Mouse (Mus musculus) Patski (cell line): ENCODE measurements around the gene Cacul1. TPM values are rescaled to one million over a fixed set of nuclear protein-coding genes. Genes with fewer than 3 reads are reported as not detected.

Source experiments
- ATAC-seq: fragments of 100-300 bp; one replicate; pipeline ENCODE4 v1.8.0; 2021
- CTCF ChIA-PET: fragments of 350-600 bp; sonication (Branson Sonifier 250); formaldehyde crosslinking; loops from one replicate; lab custom pipeline; 2022; ENCODE audit warnings: inconsistent platforms; lab: Charles Lee
- POLR2A ChIA-PET: fragments of 350-600 bp; sonication (Branson Sonifier 250); formaldehyde crosslinking; loops from one replicate; lab custom pipeline; 2022; ENCODE audit warnings: antibody characterized with exemption, inconsistent platforms; lab: Charles Lee
- DNase-seq: peaks from one replicate; pipeline ENCODE4 v3.0.0-alpha.2; 2011; ENCODE audit warnings: low read depth, low spot score
- H3K27me3 ChIP-seq: fragments of 371-371 bp; one replicate; pipeline ENCODE4 v1.5.1; 2021
- CTCF ChIP-seq: fragments of 100-300 bp; IDR thresholded peaks from one replicate; pipeline ENCODE4 v1.5.1; 2021
- in situ Hi-C: fragments of 300-500 bp; cut with MboI; formaldehyde crosslinking; loops from 3 replicates; pipeline ENCODE4 v1.11.1; 2018; ENCODE audit warnings: low pct_unique_long_range_greater_than_20kb, mixed read lengths
- polyA plus RNA-seq: library from polyadenylated mRNA; unstranded; gene quantifications from one replicate; pipeline ENCODE4 v1.2.3, GENCODE M21; 2021

Gene Cacul1
- polyA plus RNA-seq, 1 experiment from 2014 or later = 84.2 TPM

DNA sequence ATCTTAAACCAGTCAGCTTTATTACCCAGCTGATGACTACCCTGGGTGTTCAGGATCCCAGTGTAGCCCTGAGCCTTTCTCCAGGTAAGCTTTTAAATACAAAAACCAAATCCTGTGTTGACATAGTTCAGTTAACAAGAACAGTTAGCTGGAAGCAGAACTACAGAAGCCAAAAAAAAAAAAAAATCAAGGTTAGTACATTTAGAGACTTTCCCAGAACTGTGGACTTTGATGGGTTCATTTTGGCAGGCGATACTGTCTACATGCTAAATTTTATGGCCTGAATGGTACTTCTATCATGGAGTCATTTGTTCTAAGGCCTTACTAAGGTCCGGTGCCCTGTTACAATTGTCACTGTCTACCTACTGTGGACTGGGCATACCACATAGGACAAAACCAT, 8.8 kb upstream of the Cacul1 start:
- no peak for TF ChIP-seq CTCF
- DNase-seq (no peak), ATAC-seq (no peak)
- no peaks in the 10 kb centered on the region for H3K27me3 ChIP-seq
- in situ Hi-C loops = no loop called here
- ChIA-PET POLR2A (interaction anchor here (0.6 kb wide), 1 partner anchor 197 kb away, joined by 3 read pairs; no protein-coding TSS in a partner anchor), CTCF (interaction anchor here (1.0 to 4.2 kb wide), 2 partner anchors 9 to 18 kb away, joined by 4 to 26 read pairs; no protein-coding TSS in a partner anchor)

GRCm38 (mm10) chr19:60586652-60587051, 5.8 kb upstream of the Cacul1 start:
- no peak for DNase-seq
- ChIA-PET CTCF (no interaction called here), POLR2A (interaction anchor here (0.6 kb wide), 1 partner anchor 31 kb away, joined by 5 read pairs; no protein-coding TSS in a partner anchor)
- no peak for ATAC-seq
- no peaks in the 10 kb centered on the region for H3K27me3 ChIP-seq
- in situ Hi-C loops = no loop called here
- no peak for TF ChIP-seq CTCF

- POLR2A ChIA-PET = no interaction called here
- no peaks in the 10 kb centered on the region for H3K27me3 ChIP-seq
- ATAC-seq (no peak), DNase-seq (no peak)
- TF ChIP-seq CTCF = no peak
- CTCF ChIA-PET = interaction anchor here (1.3 to 1.9 kb wide), 3 partner anchors 10 to 30 kb away, joined by 3 to 9 read pairs (median 6); no protein-coding TSS in a partner anchor
- in situ Hi-C loops = no loop called here
Observed at GRCm38 (mm10) chr19:60583201-60583600, 2.4 kb upstream of the Cacul1 start.

- ChIA-PET POLR2A (no interaction called here), CTCF (interaction anchor here (1.2 to 1.9 kb wide), 8 partner anchors 11 to 145 kb away, joined by 3 to 9 read pairs (median 4); no protein-coding TSS in a partner anchor)
- no peaks in the 10 kb centered on the region for H3K27me3 ChIP-seq
- peak; percentile 90 for ATAC-seq
- in situ Hi-C loops = no loop called here
- DNase-seq = peak; percentile 50
- TF ChIP-seq CTCF = no peak
Observed at GRCm38 (mm10) chr19:60581377-60582290, 809 bp upstream of the Cacul1 start.

- no peaks in the 10 kb centered on the region for H3K27me3 ChIP-seq
- ATAC-seq = peak; percentile 1
- POLR2A ChIA-PET = interaction anchor here (0.7 to 1.2 kb wide), 2 partner anchors 34 to 150 kb away, joined by 3 to 5 read pairs; no protein-coding TSS in a partner anchor
- in situ Hi-C loops = no loop called here
- no peak for TF ChIP-seq CTCF
- no peak for DNase-seq
- CTCF ChIA-PET = interaction anchor here (0.9 to 2.9 kb wide), 7 partner anchors 11 to 36 kb away, joined by 3 to 15 read pairs (median 4); no protein-coding TSS in a partner anchor
Observed at GRCm38 (mm10) chr19:60579771-60580581, 849 bp downstream of the Cacul1 start.

DNA sequence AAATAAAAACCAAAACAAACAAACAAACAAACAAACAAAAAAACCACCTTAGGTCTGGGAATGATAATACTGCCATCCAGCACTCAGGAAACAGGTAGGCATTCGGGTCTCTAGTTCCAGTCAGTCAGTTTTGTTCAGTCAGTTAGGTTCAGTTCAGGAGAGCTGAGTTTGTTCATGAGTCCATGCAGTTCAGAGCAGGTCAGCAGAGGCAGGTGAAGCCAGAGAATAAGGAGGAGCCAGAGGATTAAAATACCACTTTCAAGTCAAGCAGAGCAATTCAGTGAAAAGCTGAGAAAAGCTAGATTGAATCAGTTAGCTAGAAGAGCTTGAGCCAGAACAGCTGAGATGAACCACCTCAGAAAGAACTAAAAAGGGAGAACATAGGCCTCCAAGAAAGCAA, 4.1 kb downstream of the Cacul1 start:
- no peaks in the 10 kb centered on the region for H3K27me3 ChIP-seq
- no peak for DNase-seq
- ChIA-PET POLR2A (interaction anchor here (0.7 to 0.8 kb wide), 2 partner anchors 9 to 19 kb away, joined by 3 to 4 read pairs; no protein-coding TSS in a partner anchor), CTCF (interaction anchor here (1.0 kb wide), 1 partner anchor 10 kb away, joined by 4 read pairs; no protein-coding TSS in a partner anchor)
- in situ Hi-C loops = no loop called here
- no peak for ATAC-seq
- no peak for TF ChIP-seq CTCF

- ChIA-PET CTCF (interaction anchor here (1.3 to 1.6 kb wide), 3 partner anchors 15 to 21 kb away, joined by 3 read pairs; partner anchors contain the start of gene Cacul1), POLR2A (interaction anchor here (1.3 kb wide), 1 partner anchor 15 kb away, joined by 3 read pairs; no protein-coding TSS in a partner anchor)
- in situ Hi-C loops = no loop called here
- ATAC-seq (no peak), DNase-seq (no peak)
- TF ChIP-seq CTCF = no peak
- H3K27me3 ChIP-seq = no peaks in the 10 kb centered on the region
Observed at GRCm38 (mm10) chr19:60560497-60560896, 20.3 kb downstream of the Cacul1 start.

DNA sequence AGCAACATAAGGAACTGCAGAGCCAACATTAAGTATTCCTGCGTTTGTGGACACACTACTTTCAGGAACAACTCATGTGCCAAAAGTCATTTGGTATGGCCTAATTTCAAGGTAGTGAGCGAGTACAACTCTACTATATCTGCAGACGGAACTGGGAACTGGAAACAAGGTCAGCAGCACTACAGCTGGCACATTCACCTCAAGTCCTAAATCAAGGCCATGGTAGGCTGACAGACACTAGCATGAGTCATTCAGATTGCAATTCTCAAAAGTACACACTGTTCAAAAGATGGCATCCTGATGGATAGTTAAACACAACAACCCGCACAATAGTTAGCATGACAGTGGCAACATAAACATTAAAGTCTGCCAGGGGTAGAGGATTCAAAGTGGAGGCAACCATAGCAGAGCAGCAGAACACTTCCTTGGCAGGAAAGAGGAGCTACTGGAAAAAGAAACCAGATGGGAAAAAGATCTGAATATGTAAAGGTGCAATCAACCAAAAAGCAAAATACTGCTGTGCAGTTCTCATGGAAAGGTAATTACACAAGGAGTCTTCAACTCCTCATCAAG, 25.9 kb downstream of the Cacul1 start:
- DNase-seq = peak; percentile 17
- in situ Hi-C loops = no loop called here
- TF ChIP-seq CTCF = no peak
- ChIA-PET POLR2A (no interaction called here), CTCF (interaction anchor here (1.3 to 3.3 kb wide), 6 partner anchors 12 to 117 kb away, joined by 3 to 18 read pairs (median 6); no protein-coding TSS in a partner anchor)
- peak; percentile 62 for ATAC-seq
- H3K27me3 ChIP-seq = no peaks in the 10 kb centered on the region

GRCm38 (mm10) chr19:60553501-60553900, 27.3 kb downstream of the Cacul1 start:
- POLR2A ChIA-PET = interaction anchor here (0.5 kb wide), 1 partner anchor 43 kb away, joined by 3 read pairs; no protein-coding TSS in a partner anchor
- in situ Hi-C loops = no loop called here
- no peak for DNase-seq
- H3K27me3 ChIP-seq = no peaks in the 10 kb centered on the region
- no peak for ATAC-seq
- TF ChIP-seq CTCF = peak; percentile 90
- CTCF ChIA-PET = interaction anchor here (0.8 to 2.1 kb wide), 12 partner anchors 8 to 120 kb away, joined by 3 to 15 read pairs (median 4); no protein-coding TSS in a partner anchor
